Mouse (Mus musculus) hematopoietic stem cell, adult 5-6 weeks (primary cell): ENCODE results near the gene Mpzl3. TPM values are rescaled to one million over a fixed set of nuclear protein-coding genes. Genes with fewer than 3 reads are reported as not detected.

Experiments used
- ATAC-seq, 2 experiments: fragments of 125-278 bp in 1 of 2; replicated peaks in 1 of 2; 2 replicates each; pipeline ENCODE4 v1.8.0; 2016 to 2017; ENCODE audit warnings: inconsistent platforms in 2 of 2, mild to moderate bottlenecking in 2 of 2, moderate number of reproducible peaks in 2 of 2, low read depth in 1 of 2, moderate TSS enrichment in 1 of 2; ENCODE audit not compliant: low FRiP score in 2 of 2, poor library complexity in 2 of 2, severe bottlenecking in 2 of 2, insufficient read depth in 1 of 2, low TSS enrichment in 1 of 2
- total RNA-seq: library from RNA; stranded (forward); fragments of 172-1452, 232-1000 nt; gene quantifications from 2 replicates; pipeline ENCODE4 v1.2.3, GENCODE M21; 2017

The Mpzl3 gene
- total RNA-seq, 1 experiment from 2014 or later: 0.99 TPM

GRCm38 (mm10) chr9:45084556-45084955, 29.6 kb downstream of the Mpzl3 start:
- peak; percentile 27 to 53; a peak in 1 of 4 replicates for ATAC-seq

- peak; percentile 29 to 56; a peak in 1 of 4 replicates for ATAC-seq
Measured at GRCm38 (mm10) chr9:45085741-45086690, 31.0 kb downstream of the Mpzl3 start.

GRCm38 (mm10) chr9:45088040-45088439, 33.1 kb downstream of the Mpzl3 start:
- ATAC-seq: no peak

DNA sequence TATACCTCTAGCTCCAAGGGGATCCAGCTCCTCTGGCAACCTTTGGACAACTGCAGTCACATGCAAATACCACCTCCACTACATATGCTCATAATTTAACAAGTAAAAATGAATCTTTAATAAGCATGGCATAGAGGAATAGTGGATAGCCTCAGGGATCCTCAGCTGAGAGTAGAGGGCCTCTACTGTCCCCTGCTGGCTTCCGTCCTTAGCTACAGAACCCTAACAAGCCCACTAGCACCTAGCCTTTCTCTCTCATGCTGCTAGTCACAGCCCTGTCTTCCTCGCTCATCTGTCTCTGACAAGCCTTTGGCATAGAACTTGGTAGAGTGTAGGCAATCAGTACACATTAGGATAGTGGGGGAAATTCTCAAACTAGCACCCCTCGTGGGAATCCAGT, 35.8 kb downstream of the Mpzl3 start:
- no peak for ATAC-seq

DNA sequence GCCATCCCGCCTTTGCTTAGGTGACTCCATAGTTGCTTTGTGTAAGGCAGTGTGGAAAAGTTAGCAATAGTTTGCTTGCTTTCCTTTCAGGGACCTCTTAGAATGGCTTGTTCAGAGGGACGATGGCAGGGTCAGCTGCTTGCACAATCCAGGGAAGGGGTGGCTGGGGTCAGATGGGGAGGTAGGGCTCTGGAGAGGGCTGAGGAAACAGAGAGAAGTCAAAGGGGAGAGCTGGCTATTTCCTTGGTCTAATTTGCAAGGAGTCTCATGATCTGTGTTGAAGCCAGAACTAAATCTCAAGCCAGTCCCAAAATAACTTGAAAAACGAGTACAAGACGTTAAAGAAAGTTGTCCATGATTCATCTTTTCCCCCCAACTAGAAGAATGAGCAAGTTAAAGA, 37.7 kb downstream of the Mpzl3 start:
- no peak for ATAC-seq

DNA sequence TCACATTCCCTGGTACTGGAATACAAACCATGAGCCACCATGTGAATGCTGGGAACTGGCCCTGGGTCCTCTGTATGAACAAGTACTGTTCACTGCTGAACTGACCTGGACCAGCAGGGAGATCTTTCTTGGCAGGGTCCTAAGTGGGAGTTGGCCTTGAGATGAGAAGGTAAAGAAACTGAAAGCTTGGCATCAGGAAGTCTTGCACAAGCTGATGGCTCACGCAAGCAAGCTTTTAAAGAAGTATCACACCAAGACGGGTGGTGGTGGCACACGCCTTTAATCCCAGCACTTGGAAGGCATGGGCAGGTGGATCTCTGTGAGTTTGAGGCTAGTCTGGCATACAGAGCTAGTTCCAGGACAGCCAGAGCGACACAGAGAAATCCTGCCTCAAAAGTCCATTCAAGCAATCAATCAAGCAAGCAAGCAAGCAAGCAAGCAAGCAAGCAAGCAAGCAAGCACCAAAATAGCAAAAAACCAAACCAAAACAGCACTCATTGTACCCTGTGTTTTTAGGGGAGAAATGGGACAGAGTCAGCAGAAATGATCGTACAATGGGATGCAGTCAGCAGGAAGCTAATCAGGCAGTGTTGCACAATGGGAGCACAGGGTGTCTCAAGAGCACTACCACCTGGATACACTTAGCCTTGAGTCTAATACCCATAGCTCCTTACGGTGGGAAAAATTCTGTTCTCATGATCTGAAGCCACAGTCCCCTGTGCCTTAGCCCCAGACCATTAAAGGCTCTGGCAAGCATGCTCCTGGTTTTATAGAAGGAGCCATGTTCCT, 40.4 kb downstream of the Mpzl3 start:
- peak in 1 of 2 experiments; percentile 38; a peak in 1 of 4 replicates for ATAC-seq

DNA sequence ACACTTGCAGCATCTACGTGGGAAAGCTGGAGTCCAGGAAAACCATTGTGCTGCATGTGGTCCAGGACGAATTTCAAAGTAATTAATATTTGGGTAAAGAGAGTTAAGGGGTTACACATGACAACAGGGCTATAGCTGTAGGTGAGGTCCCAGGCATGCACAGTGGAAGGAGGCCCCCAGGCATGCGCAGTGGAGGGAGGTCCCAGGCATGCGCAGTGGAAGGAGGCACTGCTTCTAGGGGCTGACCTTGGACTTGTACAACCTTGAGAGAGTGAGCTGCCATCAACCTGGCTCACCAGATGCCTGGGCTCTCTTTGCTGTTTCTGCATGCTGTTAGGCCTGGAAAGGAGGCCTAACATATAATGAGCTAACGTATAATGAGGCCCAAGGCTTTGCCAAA, 42.9 kb downstream of the Mpzl3 start:
- ATAC-seq: no peak

DNA sequence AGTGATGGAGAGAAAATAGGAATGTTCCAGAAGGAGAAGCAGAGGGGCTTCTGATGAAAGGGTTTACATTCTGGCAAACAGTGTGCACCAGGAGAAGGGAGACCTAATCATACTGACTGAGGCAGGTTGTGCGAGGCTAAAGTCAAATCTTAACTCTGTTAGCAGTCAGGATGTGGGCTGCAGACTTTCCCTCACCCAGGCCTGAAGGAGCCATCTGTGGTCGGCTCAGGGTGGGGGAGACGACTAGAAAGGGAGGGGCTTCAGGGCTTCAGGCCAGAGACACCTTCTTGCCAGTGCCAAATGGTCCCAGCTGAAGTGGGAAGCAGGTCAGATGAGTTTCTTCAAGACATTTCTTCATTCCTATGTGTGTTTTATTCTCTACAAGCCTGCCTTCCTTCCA, 43.4 kb downstream of the Mpzl3 start:
- ATAC-seq: peak; percentile 83 to 90

DNA sequence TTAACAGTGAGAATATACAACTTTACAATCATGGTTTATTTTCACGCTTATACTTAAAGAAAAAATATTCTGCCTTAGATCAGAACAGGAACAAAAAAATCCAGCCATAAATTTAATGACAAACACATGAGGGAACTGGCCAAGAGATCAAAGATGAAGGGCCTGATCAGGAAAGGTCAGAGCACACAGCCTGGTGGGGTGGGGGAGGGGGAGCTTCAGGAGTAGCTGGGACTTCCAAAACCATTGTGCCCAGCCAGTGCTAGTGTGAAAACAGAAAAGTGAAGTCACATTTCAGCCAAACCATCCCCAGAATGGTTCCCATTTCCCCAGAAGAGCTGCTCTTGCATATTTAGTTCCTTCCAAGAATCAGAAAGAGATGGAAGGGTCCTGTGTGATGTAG, 47.5 kb downstream of the Mpzl3 start:
- no peak for ATAC-seq

GRCm38 (mm10) chr9:45103211-45103979, 48.4 kb downstream of the Mpzl3 start:
- ATAC-seq: no peak

GRCm38 (mm10) chr9:45105596-45106374, 50.8 kb downstream of the Mpzl3 start:
- ATAC-seq: no peak

GRCm38 (mm10) chr9:45115706-45116105, 60.7 kb downstream of the Mpzl3 start:
- ATAC-seq: peak in 1 of 2 experiments; percentile 24; a peak in 1 of 4 replicates

DNA sequence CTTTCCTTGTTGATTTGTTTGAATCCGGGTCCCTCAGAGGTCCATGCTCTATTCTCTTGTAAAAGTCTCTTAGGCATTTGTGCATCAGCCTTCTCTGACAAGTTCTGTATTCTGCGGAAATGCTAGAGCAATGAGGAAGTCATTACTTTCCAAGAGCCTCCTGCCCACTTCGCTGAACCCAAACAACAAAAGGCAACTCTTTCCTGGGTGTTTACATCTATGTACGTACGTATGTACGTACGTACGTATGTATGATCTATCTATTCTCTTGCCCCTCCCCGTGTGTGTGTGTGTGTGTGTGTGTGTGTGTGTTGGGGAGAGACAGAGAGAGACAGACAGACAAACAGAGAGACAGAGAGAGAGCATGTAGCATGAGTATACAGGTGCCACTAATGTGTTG, 61.8 kb downstream of the Mpzl3 start:
- ATAC-seq: peak in 1 of 2 experiments; percentile 55; a peak in 3 of 4 replicates

DNA sequence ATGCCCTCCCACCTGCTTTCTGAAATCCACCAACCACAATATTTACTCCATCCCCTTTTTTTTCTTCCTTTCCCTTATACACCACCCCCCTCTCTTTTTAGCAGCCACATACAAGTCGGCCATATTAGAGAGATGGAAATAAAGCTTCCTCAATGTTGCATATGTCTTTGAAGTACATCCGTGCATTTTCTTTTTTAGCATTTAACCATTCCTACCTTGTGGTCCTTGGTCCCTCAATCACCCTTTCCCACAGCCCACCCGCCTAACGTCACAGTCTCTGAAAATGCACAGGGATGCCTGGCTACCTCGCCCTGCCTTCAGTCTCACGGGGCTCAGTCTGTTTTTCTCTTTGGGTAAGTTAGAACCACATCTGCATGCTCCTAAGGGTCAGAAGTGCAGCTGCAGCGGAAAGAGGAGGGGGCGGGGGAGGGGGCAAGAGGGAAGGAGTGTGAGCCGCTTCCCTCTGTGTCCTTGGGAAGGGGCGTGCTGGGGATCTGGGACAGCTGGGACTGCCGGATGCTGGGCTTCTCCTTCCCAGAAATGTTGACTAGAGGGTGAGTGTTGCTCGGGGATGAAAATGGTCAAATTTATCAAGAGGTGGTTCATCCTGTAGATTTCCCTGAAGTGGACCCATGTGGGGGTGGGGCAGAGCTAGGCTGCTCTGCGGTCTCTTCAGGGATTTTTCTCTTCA, 62.9 kb downstream of the Mpzl3 start, which contains the start of gene Scn2b:
Gene Scn2b, plus strand, starts transcription at position 42 of the 691 bp plus-strand sequence.
- no peak for ATAC-seq

DNA sequence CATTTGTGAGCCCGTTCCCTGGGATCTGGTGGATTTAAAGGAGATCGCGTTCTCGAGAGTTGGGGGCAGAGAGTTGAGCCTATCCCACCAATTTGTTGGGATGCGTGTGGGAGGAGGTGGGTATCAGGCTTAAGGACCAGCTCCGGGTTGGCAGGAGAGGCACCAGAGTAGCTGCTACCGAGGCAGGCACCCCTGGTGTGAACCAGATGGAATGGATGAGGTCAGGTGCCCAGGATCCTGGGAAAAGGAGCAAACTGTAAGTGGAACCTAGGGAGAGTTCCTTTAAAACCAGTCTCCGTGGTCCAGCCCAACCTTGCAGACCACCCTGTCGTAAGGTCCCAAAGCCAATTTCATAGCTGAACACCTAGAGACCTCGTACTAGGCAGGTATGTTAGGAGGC, 63.6 kb downstream of the Mpzl3 start:
- ATAC-seq: no peak

DNA sequence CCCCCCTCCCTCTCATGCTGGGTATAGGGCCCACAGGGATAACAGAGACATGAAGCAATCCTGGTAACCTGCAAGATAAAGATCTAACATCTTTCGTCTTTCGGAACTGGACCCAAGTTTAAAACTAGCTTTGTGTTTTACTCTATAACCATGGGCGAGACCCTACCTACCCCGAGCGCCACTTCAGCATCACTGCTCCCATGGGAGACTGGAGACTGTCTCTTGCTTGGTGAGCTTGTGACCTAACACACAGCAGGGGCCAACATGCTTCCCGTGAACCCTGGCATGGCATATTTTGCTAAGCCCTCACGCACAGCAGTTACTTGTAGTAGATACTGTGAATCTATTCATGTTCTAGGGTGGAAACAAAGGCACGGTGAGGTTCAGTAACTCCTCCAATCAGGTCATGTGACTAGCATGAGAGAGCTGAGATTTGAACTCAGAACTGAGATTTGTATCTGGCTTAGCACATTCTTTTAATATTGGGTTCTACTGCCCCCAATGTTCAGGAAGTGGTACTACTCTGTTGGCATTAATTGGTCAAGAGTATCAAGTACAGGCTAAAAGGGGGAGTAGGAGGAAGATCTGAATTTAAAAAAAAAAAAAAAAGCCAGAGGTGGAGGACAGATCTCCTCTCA, 64.4 kb downstream of the Mpzl3 start:
- ATAC-seq: no peak
